Mouse (Mus musculus) limb, embryonic 13.5 days (tissue): ENCODE measurements around the gene Hnrnpf. TPM values are rescaled to one million over a fixed set of nuclear protein-coding genes. Genes with fewer than 3 reads are reported as not detected.

Source experiments
- ATAC-seq: fragments of 200-750 bp; cut with Nextera tagmentation; 2 replicates; pipeline ENCODE4 v1.8.0; 2017; ENCODE audit warnings: low read depth, moderate number of reproducible peaks, moderate TSS enrichment; ENCODE audit not compliant: low FRiP score
- H3K27ac ChIP-seq: fragments of 300-500 bp; sonication (generic); 2 replicates; pipeline ENCODE4 v1.5.1; 2015; ENCODE audit warnings: inconsistent platforms, mild to moderate bottlenecking, moderate library complexity
- H3K27me3 ChIP-seq: fragments of 300-500 bp; sonication (generic); 2 replicates; pipeline ENCODE4 v1.6.1; 2015; ENCODE audit warnings: mild to moderate bottlenecking, inconsistent platforms
- H3K36me3 ChIP-seq: fragments of 300-500 bp; sonication (generic); 2 replicates; pipeline ENCODE4 v1.6.1; 2015; ENCODE audit warnings: inconsistent platforms, mild to moderate bottlenecking, moderate library complexity
- H3K4me1 ChIP-seq: fragments of 300-500 bp; sonication (generic); 2 replicates; pipeline ENCODE4 v1.6.1; 2015; ENCODE audit warnings: inconsistent platforms
- H3K4me2 ChIP-seq: fragments of 300-500 bp; sonication (generic); replicated peaks from 2 replicates; pipeline ENCODE4 v1.6.1; 2015; ENCODE audit warnings: inconsistent platforms, mild to moderate bottlenecking, moderate library complexity
- H3K4me3 ChIP-seq: fragments of 300-500 bp; sonication (generic); 2 replicates; pipeline ENCODE4 v1.5.1; 2015; ENCODE audit warnings: moderate library complexity, mild to moderate bottlenecking, inconsistent platforms
- H3K9ac ChIP-seq: fragments of 300-500 bp; sonication (generic); 2 replicates; pipeline ENCODE4 v1.6.1; 2015; ENCODE audit warnings: mild to moderate bottlenecking, inconsistent platforms
- H3K9me3 ChIP-seq: fragments of 300-500 bp; sonication (generic); 2 replicates; pipeline ENCODE4 v1.6.1; 2016; ENCODE audit warnings: inconsistent platforms
- WGBS: fragments of 180-500 bp; shearing (Covaris S2); methylation state at CpG from one replicate; pipeline ENCODE4 v1.1.7; 2015; 5-methylcytosine and 5-hydroxymethylcytosine counted together
- polyA plus RNA-seq: library from polyadenylated mRNA; unstranded; fragments of >200 nt; fragmentation: Nextera tagmentation; extraction: Ambion mirVana; gene quantifications from 2 replicates; pipeline ENCODE4 v1.2.1, GENCODE M21; 2015

The Hnrnpf gene
- polyA plus RNA-seq, 1 experiment from 2014 or later, result 668 TPM

GRCm38 (mm10) chr6:117878700-117879407 is 21.3 kb upstream of the Hnrnpf start:
- H3K27ac ChIP-seq, result peak overlapping the region; percentile 98
- no peaks in the 10 kb centered on the region for H3K9me3 ChIP-seq
- peak; percentile 87 for ATAC-seq
- H3K36me3 ChIP-seq, result no peaks in the 10 kb centered on the region
- peak overlapping the region; percentile 68 for H3K4me2 ChIP-seq
- peak overlapping the region; percentile 54 for H3K4me3 ChIP-seq
- peaks cover 12% of the 10 kb centered on the region for H3K4me1 ChIP-seq
- 10% methylated on average over 26 of the region's 26 CpGs for WGBS
- H3K27me3 ChIP-seq, result no peaks in the 10 kb centered on the region
- H3K9ac ChIP-seq, result peak overlapping the region; percentile 71

GRCm38 (mm10) chr6:117879408-117880115 is 20.6 kb upstream of the Hnrnpf start:
- Histone ChIP-seq H3K36me3 (no peaks in the 10 kb centered on the region), H3K4me3 (peak overlapping the region; percentile 54), H3K4me1 (peaks cover 12% of the 10 kb centered on the region), H3K27ac (peak overlapping the region; percentile 98), H3K9ac (peak overlapping the region; percentile 71), H3K4me2 (peak overlapping the region; percentile 68), H3K27me3 (no peaks in the 10 kb centered on the region), H3K9me3 (no peaks in the 10 kb centered on the region)
- WGBS, result under 1% methylated on average over 67 of the region's 67 CpGs
- ATAC-seq, result peak; percentile 93

- H3K36me3 ChIP-seq, result no peaks in the 10 kb centered on the region
- H3K4me3 ChIP-seq, result peak overlapping the region; percentile 54
- no peaks in the 10 kb centered on the region for H3K9me3 ChIP-seq
- H3K4me2 ChIP-seq, result peak overlapping the region; percentile 68
- no peaks in the 10 kb centered on the region for H3K27me3 ChIP-seq
- ATAC-seq, result no peak
- H3K4me1 ChIP-seq, result peaks cover 12% of the 10 kb centered on the region
- H3K27ac ChIP-seq, result peak overlapping the region; percentile 98
- 42% methylated on average over 3 of the region's 3 CpGs for WGBS
- H3K9ac ChIP-seq, result no peak overlapping the region; the same call in 1 of the 2 replicates
These were observed 19.7 kb upstream of the Hnrnpf start for GRCm38 (mm10) chr6:117880394-117880838.

- no peaks in the 10 kb centered on the region for H3K36me3 ChIP-seq
- peak overlapping the region; percentile 98; the same call in 1 of the 2 replicates for H3K27ac ChIP-seq
- H3K9me3 ChIP-seq, result no peaks in the 10 kb centered on the region
- WGBS, result 82% methylated on average over 7 of the region's 7 CpGs
- peaks cover 12% of the 10 kb centered on the region for H3K4me1 ChIP-seq
- H3K4me3 ChIP-seq, result no peak overlapping the region
- no peaks in the 10 kb centered on the region for H3K27me3 ChIP-seq
- no peak overlapping the region for H3K9ac ChIP-seq
- ATAC-seq, result no peak
- H3K4me2 ChIP-seq, result no peak overlapping the region; the same call in 1 of the 2 replicates
These were observed 18.9 kb upstream of the Hnrnpf start for GRCm38 (mm10) chr6:117881229-117881628.

GRCm38 (mm10) chr6:117881997-117882396 is 18.1 kb upstream of the Hnrnpf start:
- no peak overlapping the region for H3K27ac ChIP-seq
- H3K36me3 ChIP-seq, result no peaks in the 10 kb centered on the region
- no peak for ATAC-seq
- H3K27me3 ChIP-seq, result no peaks in the 10 kb centered on the region
- no peak overlapping the region for H3K4me3 ChIP-seq
- H3K4me2 ChIP-seq, result no peak overlapping the region
- peaks cover 12% of the 10 kb centered on the region for H3K4me1 ChIP-seq
- H3K9ac ChIP-seq, result no peak overlapping the region
- H3K9me3 ChIP-seq, result no peaks in the 10 kb centered on the region
- WGBS, result 77% methylated on average over 7 of the region's 7 CpGs

- Histone ChIP-seq H3K9me3 (no peaks in the 10 kb centered on the region), H3K27ac (no peak overlapping the region), H3K27me3 (no peaks in the 10 kb centered on the region), H3K4me2 (no peak overlapping the region), H3K36me3 (no peaks in the 10 kb centered on the region), H3K4me1 (peaks cover 3% of the 10 kb centered on the region), H3K9ac (no peak overlapping the region), H3K4me3 (no peak overlapping the region)
- 75% methylated on average over 2 of the region's 2 CpGs for WGBS
- ATAC-seq, result no peak
These were observed 14.2 kb upstream of the Hnrnpf start for GRCm38 (mm10) chr6:117885943-117886342.

GRCm38 (mm10) chr6:117888032-117888431 is 12.1 kb upstream of the Hnrnpf start:
- WGBS, result 47% methylated on average over 1 of the region's 1 CpGs
- no peak overlapping the region for H3K4me3 ChIP-seq
- no peak for ATAC-seq
- no peak overlapping the region for H3K27ac ChIP-seq
- H3K27me3 ChIP-seq, result no peaks in the 10 kb centered on the region
- H3K9ac ChIP-seq, result no peak overlapping the region
- no peaks in the 10 kb centered on the region for H3K36me3 ChIP-seq
- H3K4me1 ChIP-seq, result no peaks in the 10 kb centered on the region
- H3K9me3 ChIP-seq, result no peaks in the 10 kb centered on the region
- no peak overlapping the region for H3K4me2 ChIP-seq

- Histone ChIP-seq H3K27ac (no peak overlapping the region), H3K4me1 (no peaks in the 10 kb centered on the region), H3K9me3 (no peaks in the 10 kb centered on the region), H3K27me3 (no peaks in the 10 kb centered on the region), H3K9ac (peak overlapping the region; percentile 14; the same call in 1 of the 2 replicates), H3K4me2 (no peak overlapping the region), H3K36me3 (no peaks in the 10 kb centered on the region), H3K4me3 (no peak overlapping the region)
- WGBS, result 47% methylated on average over 2 of the region's 2 CpGs
- no peak for ATAC-seq
These were observed 11.5 kb upstream of the Hnrnpf start for GRCm38 (mm10) chr6:117888642-117889096.

GRCm38 (mm10) chr6:117890257-117890656 is 9.9 kb upstream of the Hnrnpf start:
- no peak overlapping the region for H3K4me2 ChIP-seq
- 81% methylated on average over 6 of the region's 6 CpGs for WGBS

GRCm38 (mm10) chr6:117891369-117892160 is 8.6 kb upstream of the Hnrnpf start:
- no peak for ATAC-seq
- Histone ChIP-seq H3K36me3 (no peaks in the 10 kb centered on the region), H3K27me3 (no peaks in the 10 kb centered on the region), H3K4me3 (no peak overlapping the region), H3K9me3 (no peaks in the 10 kb centered on the region), H3K4me2 (no peak overlapping the region), H3K4me1 (no peaks in the 10 kb centered on the region), H3K27ac (no peak overlapping the region), H3K9ac (no peak overlapping the region)
- 62% methylated on average over 14 of the region's 14 CpGs for WGBS

More at GRCm38 (mm10) chr6:117890257-117890656, 9.9 kb upstream of the Hnrnpf start:
- Histone ChIP-seq H3K9ac (no peak overlapping the region), H3K9me3 (no peaks in the 10 kb centered on the region), H3K27ac (no peak overlapping the region), H3K4me1 (no peaks in the 10 kb centered on the region), H3K4me3 (no peak overlapping the region), H3K36me3 (no peaks in the 10 kb centered on the region), H3K27me3 (no peaks in the 10 kb centered on the region)
- ATAC-seq, result no peak

GRCm38 (mm10) chr6:117892386-117892785 is 7.7 kb upstream of the Hnrnpf start:
- Histone ChIP-seq H3K4me1 (no peaks in the 10 kb centered on the region), H3K9ac (no peak overlapping the region), H3K9me3 (no peaks in the 10 kb centered on the region), H3K36me3 (no peaks in the 10 kb centered on the region), H3K27me3 (no peaks in the 10 kb centered on the region), H3K4me2 (no peak overlapping the region), H3K27ac (no peak overlapping the region), H3K4me3 (no peak overlapping the region)
- no peak for ATAC-seq
- WGBS, result 53% methylated on average over 3 of the region's 3 CpGs

GRCm38 (mm10) chr6:117893435-117893834 is 6.7 kb upstream of the Hnrnpf start:
- Histone ChIP-seq H3K4me2 (no peak overlapping the region), H3K9ac (no peak overlapping the region), H3K27me3 (no peaks in the 10 kb centered on the region), H3K4me1 (no peaks in the 10 kb centered on the region), H3K27ac (no peak overlapping the region), H3K4me3 (no peak overlapping the region), H3K9me3 (no peaks in the 10 kb centered on the region), H3K36me3 (no peaks in the 10 kb centered on the region)
- 95% methylated on average over 2 of the region's 2 CpGs for WGBS
- no peak for ATAC-seq
